Mouse (Mus musculus): ENCODE measurements around the gene Zfp322a. TPM values are rescaled to one million over a fixed set of nuclear protein-coding genes. Genes with fewer than 3 reads are reported as not detected.
A peak's percentile ranks its signal among the peaks of the same experiment; 100 is the strongest.
"Not testable (repeated sequence)": the region's sequence is repeated elsewhere in the genome, so short reads cannot be mapped to it uniquely, and the experiment has no call there.

Gene Zfp322a
- total RNA-seq, 2 experiments from 2014 or later, result 8.9 to 12.7 TPM

- no peak for DNase-seq
- peak overlapping the region; percentile 29 for H3K4me3 ChIP-seq
These were observed 59.5 kb downstream of the Zfp322a start for GRCm38 (mm10) chr13:23309495-23310011.

DNA sequence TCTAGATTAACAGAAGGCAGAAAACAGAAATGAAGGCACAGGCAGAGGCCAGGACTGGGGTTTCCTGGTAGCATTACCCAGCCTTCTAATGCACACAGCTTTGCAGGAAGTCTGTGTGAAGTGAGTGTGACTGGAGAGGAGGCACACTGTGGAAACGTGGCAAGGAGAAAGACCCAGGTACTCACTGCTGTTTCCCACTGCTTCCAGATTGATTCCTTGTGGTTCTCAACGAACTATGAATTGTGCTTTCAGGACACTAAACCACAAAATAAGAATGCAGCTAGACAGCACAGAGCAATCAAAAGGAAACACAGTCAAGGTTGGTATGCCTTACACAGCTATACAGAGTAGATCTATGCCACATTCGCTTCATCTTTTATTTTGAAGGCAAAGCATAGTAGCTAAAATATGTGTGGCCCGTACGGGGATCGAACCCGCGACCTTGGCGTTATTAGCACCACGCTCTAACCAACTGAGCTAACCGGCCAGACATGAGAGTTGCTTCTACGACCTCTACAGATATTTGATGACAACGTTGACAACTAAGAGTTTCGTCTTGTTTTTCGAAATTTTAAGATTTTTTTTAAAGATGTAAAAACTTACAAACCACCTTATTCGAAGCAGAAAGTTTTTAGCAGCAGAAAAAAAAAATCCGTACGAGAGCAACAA is 60.2 kb downstream of the Zfp322a start:
- H3K4me3 ChIP-seq; DNase-seq; intact Hi-C loops (cut with DNase I); H3K27ac ChIP-seq: not testable (repeated sequence)

More at GRCm38 (mm10) chr13:23309495-23310011, 59.5 kb downstream of the Zfp322a start:
- no peak overlapping the region for H3K27ac ChIP-seq
- TF ChIP-seq CTCF (IDR thresholded peaks at IDR 0.05), result no peak
- intact Hi-C loops (cut with DNase I), result no loop called here

DNA sequence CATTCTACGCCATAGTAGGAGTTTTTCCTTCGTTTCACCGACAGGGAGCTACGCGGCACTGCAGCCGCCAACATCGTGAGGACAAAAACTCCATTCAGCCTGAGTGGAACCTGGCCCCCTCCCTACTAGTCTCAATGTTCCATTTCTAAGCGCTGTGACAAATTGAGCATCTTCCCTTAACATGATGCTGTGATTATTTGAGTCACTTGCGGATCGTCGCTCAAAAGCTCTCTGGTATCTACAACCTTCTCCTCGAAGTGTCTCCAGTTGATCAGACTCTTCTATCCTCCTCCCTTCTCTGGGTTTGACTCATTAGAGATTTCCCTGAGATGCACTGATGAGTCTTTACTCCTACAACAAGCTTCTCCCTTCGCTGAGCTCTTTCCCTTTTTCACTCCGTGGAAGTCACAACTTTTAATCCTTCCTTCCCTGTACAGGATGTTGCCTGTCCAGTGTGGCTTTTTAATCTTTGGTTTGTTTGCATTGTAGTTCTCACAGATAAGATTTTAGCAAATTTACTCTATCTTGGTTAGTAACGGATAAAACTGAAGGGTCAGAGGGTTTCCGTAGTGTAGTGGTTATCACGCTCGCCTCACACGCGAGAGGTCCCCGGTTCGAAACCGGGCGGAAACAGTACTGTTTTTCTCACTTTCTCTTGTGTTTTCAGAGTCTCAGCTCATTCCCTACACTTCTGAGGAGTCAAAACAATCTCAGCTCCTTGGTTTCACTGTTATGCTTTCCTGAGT is 61.8 kb downstream of the Zfp322a start:
- no peak for TF ChIP-seq CTCF (IDR thresholded peaks at IDR 0.05)
- no peak overlapping the region for H3K27ac ChIP-seq
- DNase-seq, result no peak
- H3K4me3 ChIP-seq, result peak overlapping the region; percentile 7; the same call in 1 of the 2 replicates
- intact Hi-C loops (cut with DNase I), result no loop called here

GRCm38 (mm10) chr13:23306707-23307068 is 62.3 kb downstream of the Zfp322a start:
- no peak for TF ChIP-seq CTCF (IDR thresholded peaks at IDR 0.05)
- DNase-seq, result no peak
- H3K27ac ChIP-seq, result no peak overlapping the region
- intact Hi-C loops (cut with DNase I), result no loop called here
- H3K4me3 ChIP-seq, result no peak overlapping the region

Other genes starting within 250 kb of the Zfp322a start
- not detected for gene Vmn1r218, start 236.1 kb downstream of the Zfp322a start, total RNA-seq (2021)
- gene Vmn1r219, start 209.9 kb downstream of the Zfp322a start, total RNA-seq (2021), result not detected
- not detected for gene Vmn1r220, start 181.2 kb downstream of the Zfp322a start, total RNA-seq (2021)
- gene Vmn1r221, start 155.1 kb downstream of the Zfp322a start, total RNA-seq (2021), result not detected
- gene Vmn1r222, start 133.3 kb downstream of the Zfp322a start, total RNA-seq (2021), result not detected
- gene Vmn1r223, start 122.1 kb downstream of the Zfp322a start, total RNA-seq (2021), result not detected
- 1 to 10 TPM; 3.6 to 3.9 TPM for gene Abt1, start 54.7 kb upstream of the Zfp322a start, total RNA-seq (2021)
- gene Btn1a1, start 96.7 kb upstream of the Zfp322a start, total RNA-seq (2021), result not detected
- gene Btn2a2, start 119.6 kb upstream of the Zfp322a start, total RNA-seq (2021), result not detected
- 100 to 1,000 TPM; 131 to 139 TPM for gene Hist1h4h, start 161.8 kb upstream of the Zfp322a start, total RNA-seq (2021)
- gene Hist1h2af, start 164.7 kb upstream of the Zfp322a start, total RNA-seq (2021), result 1 to 10 TPM in 1 of 2 experiments, not detected in 1; 2.0 TPM
- not detected for gene Hist1h3g, start 166.2 kb upstream of the Zfp322a start, total RNA-seq (2021)
- gene Hist1h2bh, start 174.2 kb upstream of the Zfp322a start, total RNA-seq (2021), result 1 to 10 TPM in 1 of 2 experiments, under 1 TPM in 1; 0.94 to 1.0 TPM
- gene Hist1h3f, start 174.8 kb upstream of the Zfp322a start, total RNA-seq (2021), result 1 to 10 TPM; 2.9 to 4.0 TPM
- gene Hist1h4f, start 182.4 kb upstream of the Zfp322a start, total RNA-seq (2021), result 1 to 10 TPM; 7.8 to 8.7 TPM
- gene Hist1h1d, start 184.1 kb upstream of the Zfp322a start, total RNA-seq (2021), result under 1 TPM; 0.56 to 0.81 TPM
- gene Hist1h3e, start 193.2 kb upstream of the Zfp322a start, total RNA-seq (2021), result 10 to 100 TPM in 1 of 2 experiments, 1 to 10 TPM in 1; 8.3 to 12.9 TPM
- gene Hist1h2ae, start 202.0 kb upstream of the Zfp322a start, total RNA-seq (2021), result under 1 TPM in 1 of 2 experiments, not detected in 1; 0.45 TPM
- 1 to 10 TPM; 2.9 to 7.6 TPM for gene Hist1h2bg, start 202.2 kb upstream of the Zfp322a start, total RNA-seq (2021)
- gene Hist1h2bf, start 205.0 kb upstream of the Zfp322a start, total RNA-seq (2021), result 1 to 10 TPM; 3.6 to 3.8 TPM
- 1 to 10 TPM; 1.0 to 1.3 TPM for gene Hist1h2ad, start 205.2 kb upstream of the Zfp322a start, total RNA-seq (2021)
- 1 to 10 TPM; 2.0 to 3.0 TPM for gene Hist1h3d, start 206.6 kb upstream of the Zfp322a start, total RNA-seq (2021)
- 10 to 100 TPM; 31.0 to 36.0 TPM for gene Hist1h4d, start 212.4 kb upstream of the Zfp322a start, total RNA-seq (2021)

Measured in gastrocnemius, adult 2 months (tissue).